Mouse (Mus musculus) CH12.LX (cell line): ENCODE data around the gene Lsp1.

Experiments used
- BHLHE40 ChIP-seq: IDR thresholded peaks from 2 replicates; pipeline ENCODE4 v1.6.1; 2011; ENCODE audit warnings: mild to moderate bottlenecking, low read depth, low read length, improper control_type of control experiment
- CTCF ChIP-seq, 2 experiments: IDR thresholded peaks in 1 of 2; conservative IDR thresholded peaks in 1 of 2; 2 replicates each; pipeline ENCODE4 v1.5.1; 2011 to 2012; ENCODE audit warnings: low read depth in 2 of 2, low read length in 2 of 2, improper control_type of control experiment in 1 of 2, inconsistent platforms in 1 of 2, mild to moderate bottlenecking in 1 of 2, moderate library complexity in 1 of 2
- EP300 ChIP-seq: IDR thresholded peaks from 2 replicates; pipeline ENCODE4 v1.6.1; 2011; ENCODE audit warnings: low read length, improper control_type of control experiment
- MAZ ChIP-seq: IDR thresholded peaks from 2 replicates; pipeline ENCODE4 v1.6.1; 2012; ENCODE audit warnings: low read depth, mild to moderate bottlenecking, inconsistent platforms, low read length, improper control_type of control experiment, moderate library complexity
- POLR2A ChIP-seq: IDR thresholded peaks from 2 replicates; pipeline ENCODE4 v1.6.1; 2011; ENCODE audit warnings: low read depth, mild to moderate bottlenecking, improper control_type of control experiment, low read length
- POLR2AphosphoS2 ChIP-seq: IDR thresholded peaks from 2 replicates; pipeline ENCODE4 v1.6.1; 2011; ENCODE audit warnings: low read depth, low read length, improper control_type of control experiment

GRCm38 (mm10) chr7:142472936-142473335 lies 12.3 kb downstream of the Lsp1 start:
- TF ChIP-seq MAZ (no peak), BHLHE40 (no peak), CTCF (conservative IDR thresholded peaks at IDR 0.05 in 1 of 2, IDR thresholded peaks at IDR 0.05 in 1 of 2; ENCODE audit: low read depth in 2 of 2, low read length in 2 of 2) (no peak), EP300 (no peak), POLR2AphosphoS2 (no peak), POLR2A (no peak)
